ENCODE assay signal across 8 mouse cellular contexts in the genomic region with DNA sequence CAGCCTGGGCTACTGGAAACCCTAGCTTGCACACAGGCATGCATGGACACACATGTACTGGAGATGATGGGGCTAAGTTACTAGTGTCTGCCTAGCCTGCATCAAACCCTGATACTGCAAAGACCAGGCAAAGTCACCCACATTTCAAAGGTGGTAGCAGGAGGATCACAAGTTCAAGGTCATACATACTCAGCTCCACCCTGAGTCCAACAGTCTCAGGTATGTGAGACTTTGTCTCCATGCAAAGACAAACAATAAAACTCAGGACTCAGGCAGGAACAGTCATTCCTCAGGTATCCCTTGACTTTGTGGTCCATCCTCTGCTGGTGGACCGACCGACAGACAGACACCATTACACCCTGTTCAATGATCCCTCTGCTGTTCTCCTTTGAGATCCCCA. TPM values are rescaled to one million over a fixed set of nuclear protein-coding genes. Genes with fewer than 3 reads are reported as not detected.
DNase-seq lines count a peak whose midpoint lies in the region; ATAC-seq and TF ChIP-seq lines count a peak whose summit lies in the region.

No protein-coding gene starts in this region.

- no peak overlapping the region for H3K9ac ChIP-seq in lung, postnatal 0 days (replicated peaks; ENCODE audit: low read depth)
- H3K9ac ChIP-seq in intestine, embryonic 16.5 days (ENCODE audit: low read depth, low read length): peak overlapping the region; percentile 77
- H3K9ac ChIP-seq in neural tube, embryonic 14.5 days (replicated peaks; ENCODE audit: low read depth, low read length): no peak overlapping the region

- H3K9me3 ChIP-seq in lung, postnatal 0 days (ENCODE audit: low read length): no peaks in the 10 kb centered on the region
- no peaks in the 10 kb centered on the region for H3K9me3 ChIP-seq in intestine, embryonic 16.5 days (ENCODE audit: control insufficient read depth, low read length)
- H3K9me3 ChIP-seq in neural tube, embryonic 14.5 days (ENCODE audit: control insufficient read depth, low read length): no peaks in the 10 kb centered on the region

- TF ChIP-seq CTCF in lung, postnatal 0 days (IDR thresholded peaks at IDR 0.05): no peak
- TF ChIP-seq CTCF in embryonic fibroblast, embryonic 13.5 days (IDR thresholded peaks at IDR 0.05; ENCODE audit: borderline replicate concordance, insufficient read depth, low read length): no peak

- peak overlapping the region; percentile 99 for H3K27ac ChIP-seq in lung, postnatal 0 days (ENCODE audit: low read length)
- H3K27ac ChIP-seq in embryonic fibroblast, embryonic 13.5 days (ENCODE audit: insufficient read depth, low read length): peak overlapping the region; percentile 86
- H3K27ac ChIP-seq in intestine, embryonic 16.5 days (ENCODE audit: low read length): peak overlapping the region; percentile 100
- H3K27ac ChIP-seq in neural tube, embryonic 14.5 days (ENCODE audit: low read depth, low read length): no peak overlapping the region

- peak overlapping the region; percentile 63 for H3K4me2 ChIP-seq in lung, postnatal 0 days (replicated peaks; ENCODE audit: low read depth, low read length)
- peak overlapping the region; percentile 75 for H3K4me2 ChIP-seq in intestine, embryonic 16.5 days (ENCODE audit: low read depth, low read length)
- peak overlapping the region; percentile 63; the same call in 1 of the 2 replicates for H3K4me2 ChIP-seq in neural tube, embryonic 14.5 days (ENCODE audit: low read depth, low read length)

- TF ChIP-seq EP300 in lung, postnatal 0 days (IDR thresholded peaks at IDR 0.05): no peak

- no peak overlapping the region for H3K4me3 ChIP-seq in lung, postnatal 0 days (ENCODE audit: low read depth, low read length)
- H3K4me3 ChIP-seq in embryonic fibroblast, embryonic 13.5 days (ENCODE audit: insufficient read depth, low read length): no peak overlapping the region
- peak overlapping the region; percentile 42 for H3K4me3 ChIP-seq in intestine, embryonic 16.5 days (ENCODE audit: low read length)
- no peak overlapping the region for H3K4me3 ChIP-seq in neural tube, embryonic 14.5 days (ENCODE audit: low read depth, low read length)

- ATAC-seq in lung, postnatal 0 days: no peak
- peak; percentile 2; the same call in 1 of the 2 replicates for ATAC-seq in intestine, embryonic 16.5 days
- no peak for ATAC-seq in neural tube, embryonic 14.5 days (ENCODE audit: low read depth)

- H3K36me3 ChIP-seq in lung, postnatal 0 days (ENCODE audit: insufficient read depth, low read length): no peaks in the 10 kb centered on the region
- no peaks in the 10 kb centered on the region for H3K36me3 ChIP-seq in intestine, embryonic 16.5 days (ENCODE audit: control insufficient read depth, insufficient read depth, low read length)
- H3K36me3 ChIP-seq in neural tube, embryonic 14.5 days (ENCODE audit: control insufficient read depth, insufficient read depth, low read length): no peaks in the 10 kb centered on the region

- no peak for TF ChIP-seq POLR2A in embryonic fibroblast, embryonic 13.5 days (IDR thresholded peaks at IDR 0.05; ENCODE audit: low read depth, low read length)

- no peak for DNase-seq in lung, postnatal 0 days (ENCODE audit: low spot score)
- DNase-seq in lung, postnatal 36 days: no peak
- DNase-seq in cerebellum, adult 18-20 months: no peak
- no peak for DNase-seq in embryo, embryonic 11 days
- no peak for DNase-seq in ovary, postnatal 14 days (ENCODE audit: low spot score)

- H3K27me3 ChIP-seq in lung, postnatal 0 days (replicated peaks; ENCODE audit: insufficient read depth, low read length): no peaks in the 10 kb centered on the region
- no peaks in the 10 kb centered on the region for H3K27me3 ChIP-seq in intestine, embryonic 16.5 days (replicated peaks; ENCODE audit: control insufficient read depth, insufficient read depth, low read length)
- H3K27me3 ChIP-seq in neural tube, embryonic 14.5 days (ENCODE audit: control insufficient read depth, insufficient read depth, low read length): peaks cover 12% of the 10 kb centered on the region; the same call in 1 of the 2 replicates

- H3K4me1 ChIP-seq in lung, postnatal 0 days (ENCODE audit: insufficient read depth, low read depth, low read length): peaks cover 33% of the 10 kb centered on the region
- H3K4me1 ChIP-seq in embryonic fibroblast, embryonic 13.5 days (ENCODE audit: control insufficient read depth, insufficient read depth, low read length): peaks cover 21% of the 10 kb centered on the region; the same call in 1 of the 2 replicates
- H3K4me1 ChIP-seq in intestine, embryonic 16.5 days (ENCODE audit: control insufficient read depth, insufficient read depth, low read length): peaks cover 64% of the 10 kb centered on the region
- peaks cover 10% of the 10 kb centered on the region for H3K4me1 ChIP-seq in neural tube, embryonic 14.5 days (ENCODE audit: control insufficient read depth, insufficient read depth, low read length)

- WGBS in lung, postnatal 0 days: 17% methylated on average over 2 of the region's 2 CpGs
- WGBS in intestine, embryonic 16.5 days: 44% methylated on average over 2 of the region's 2 CpGs
- WGBS in neural tube, embryonic 14.5 days: 64% methylated on average over 2 of the region's 2 CpGs

RNA-seq across cellular contexts. Expression of a gene that starts 7.4 kb away (rescaled TPM):
- polyA plus RNA-seq in lung, postnatal 0 days (2015; fragmentation: Nextera tagmentation; extraction: Ambion mirVana): 52.5 and 64.9 TPM in 2 replicates
- 19.7 and 35.1 TPM in 2 replicates for polyA plus RNA-seq in embryonic fibroblast, embryonic 13.5 days (2011; ENCODE audit: insufficient read length, low read depth, missing spikeins)
- polyA plus RNA-seq in intestine, embryonic 16.5 days (2015; fragmentation: Nextera tagmentation; extraction: Ambion mirVana): 52.9 and 58.7 TPM in 2 replicates
- 1.4 and 3.3 TPM in 2 replicates for polyA plus RNA-seq in neural tube, embryonic 14.5 days (2014; fragmentation: Nextera tagmentation; extraction: Ambion mirVana)

RNA-seq across cellular contexts. Expression of a gene that starts 10.6 kb away (rescaled TPM):
- 0.46 and 0.61 TPM in 2 replicates for polyA plus RNA-seq in lung, postnatal 0 days (2015; fragmentation: Nextera tagmentation; extraction: Ambion mirVana)
- not detected in 2 replicates for polyA plus RNA-seq in embryonic fibroblast, embryonic 13.5 days (2011; ENCODE audit: insufficient read length, low read depth, missing spikeins)
- 0.34 and 0.81 TPM in 2 replicates for polyA plus RNA-seq in intestine, embryonic 16.5 days (2015; fragmentation: Nextera tagmentation; extraction: Ambion mirVana)
- not detected in 2 replicates for polyA plus RNA-seq in neural tube, embryonic 14.5 days (2014; fragmentation: Nextera tagmentation; extraction: Ambion mirVana)

RNA-seq across cellular contexts. Expression of a gene that starts 41.8 kb away (rescaled TPM):
- not detected in 2 replicates for polyA plus RNA-seq in lung, postnatal 0 days (2015; fragmentation: Nextera tagmentation; extraction: Ambion mirVana)
- not detected in 2 replicates for polyA plus RNA-seq in embryonic fibroblast, embryonic 13.5 days (2011; ENCODE audit: insufficient read length, low read depth, missing spikeins)
- polyA plus RNA-seq in intestine, embryonic 16.5 days (2015; fragmentation: Nextera tagmentation; extraction: Ambion mirVana): not detected in 2 replicates
- not detected in 2 replicates for polyA plus RNA-seq in neural tube, embryonic 14.5 days (2014; fragmentation: Nextera tagmentation; extraction: Ambion mirVana)

RNA-seq across cellular contexts. Expression of a gene that starts 55.3 kb away (rescaled TPM):
- 18.1 and 19.4 TPM in 2 replicates for polyA plus RNA-seq in lung, postnatal 0 days (2015; fragmentation: Nextera tagmentation; extraction: Ambion mirVana)
- 25.8 and 31.7 TPM in 2 replicates for polyA plus RNA-seq in embryonic fibroblast, embryonic 13.5 days (2011; ENCODE audit: insufficient read length, low read depth, missing spikeins)
- 24.8 and 28.5 TPM in 2 replicates for polyA plus RNA-seq in intestine, embryonic 16.5 days (2015; fragmentation: Nextera tagmentation; extraction: Ambion mirVana)
- 11.2 and 12.0 TPM in 2 replicates for polyA plus RNA-seq in neural tube, embryonic 14.5 days (2014; fragmentation: Nextera tagmentation; extraction: Ambion mirVana)
